Mouse (Mus musculus) cerebellum, adult 18-20 months (tissue): Measurements from ENCODE around the gene Abca1.

Source experiments
- DNase-seq, 2 experiments: peaks; one replicate each; pipeline ENCODE4 v3.0.0; 2021

The Abca1 gene

DNA sequence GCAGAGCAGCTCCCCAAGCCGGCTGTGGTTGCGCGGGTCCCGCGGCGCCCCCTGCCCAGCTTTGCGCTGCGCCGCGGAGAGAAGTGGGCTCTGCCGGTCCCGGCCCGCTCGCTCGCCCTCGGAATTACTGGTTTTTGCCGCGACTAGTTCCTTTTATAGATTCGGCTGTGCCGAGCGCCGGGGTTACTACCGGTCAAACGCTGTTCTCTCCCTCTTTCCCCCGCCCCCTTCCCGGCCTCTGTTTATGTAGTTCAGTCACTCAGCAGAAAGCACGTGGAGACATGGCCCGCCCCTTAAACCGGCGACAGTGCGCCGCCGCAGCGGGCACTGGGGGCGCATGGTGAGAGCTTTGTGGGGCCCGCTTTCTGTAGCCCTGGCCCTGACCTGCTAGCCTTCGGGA, at the start of gene Abca1:
Gene Abca1, minus strand, starts transcription at position 129 of the 400 bp plus-strand sequence.
- peak; percentile 77 to 87 for DNase-seq

DNA sequence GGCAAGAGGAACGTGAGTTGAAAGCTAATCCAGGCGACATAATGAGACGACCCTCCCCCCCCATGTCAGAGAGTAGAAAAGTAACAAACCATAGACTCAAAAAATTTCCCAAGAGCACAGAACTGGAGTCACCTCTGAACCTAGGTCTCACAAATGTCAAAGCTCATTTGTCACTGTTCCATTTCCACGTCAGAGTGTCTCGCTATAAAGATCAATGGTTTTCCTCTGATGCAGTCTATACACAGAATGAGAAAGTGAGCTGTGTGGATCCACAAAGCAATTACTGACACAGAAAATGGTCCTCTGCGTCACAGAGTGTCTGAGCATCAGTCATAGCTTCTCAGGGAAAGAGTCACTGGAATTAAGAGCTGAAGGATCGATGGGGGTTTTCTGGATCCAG, 44.8 kb upstream of the Abca1 start:
- no peak for DNase-seq

DNA sequence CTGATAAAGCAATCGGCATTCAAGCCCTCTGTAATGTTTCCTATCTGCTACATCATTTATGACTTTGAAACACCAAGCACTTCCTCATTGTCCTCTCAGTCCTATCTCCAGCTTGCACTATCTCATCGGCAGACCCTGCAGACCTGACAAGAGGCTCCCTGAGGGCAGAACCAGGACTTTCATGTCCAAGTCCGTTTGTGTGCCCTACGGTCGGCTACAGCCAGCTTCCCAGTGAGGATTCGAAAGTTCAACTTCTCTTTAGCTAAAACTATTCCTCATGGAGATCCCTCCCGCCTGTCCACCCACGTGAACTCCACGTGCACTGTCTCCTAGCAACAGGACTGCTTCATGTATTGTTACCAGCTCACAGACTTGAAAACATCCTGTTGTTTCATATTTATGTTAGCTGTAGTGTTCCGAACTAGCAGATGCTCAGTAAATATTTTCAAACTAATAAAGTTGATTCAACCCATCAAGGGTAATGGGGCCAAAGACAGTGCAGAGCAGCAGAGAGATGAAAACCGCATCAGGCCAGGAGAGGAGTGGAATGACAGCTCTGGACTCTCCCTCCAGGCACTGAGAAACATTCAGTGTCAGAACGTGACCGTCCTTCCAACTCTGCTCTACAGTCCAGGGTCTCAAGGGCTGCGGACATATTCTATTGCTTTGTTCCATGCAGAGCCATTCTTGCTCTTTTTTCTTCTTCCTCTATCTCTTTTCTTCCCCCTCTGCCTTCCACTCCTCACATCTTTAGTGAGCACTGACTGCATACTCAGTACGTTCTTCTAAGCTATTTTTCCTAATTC, 44.1 kb upstream of the Abca1 start:
- DNase-seq: no peak

DNA sequence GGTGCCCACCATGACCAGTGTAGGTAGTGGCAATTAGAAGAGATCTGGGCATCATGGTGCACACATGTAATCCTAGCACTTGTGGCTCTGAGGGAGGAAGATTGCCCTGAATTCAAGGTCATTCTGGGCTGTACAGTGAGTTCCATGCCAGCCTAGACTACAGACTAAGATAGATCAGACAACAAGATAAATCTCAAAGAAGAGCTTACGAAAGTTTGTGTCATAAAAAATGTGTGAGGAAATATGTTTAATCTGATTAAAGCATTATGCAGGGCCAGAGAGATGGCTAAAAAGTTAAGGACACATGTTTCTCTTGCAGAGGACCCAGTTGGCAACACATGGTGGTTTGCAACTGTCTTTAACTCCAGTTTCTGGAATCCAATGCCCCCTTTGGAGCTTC, 40.6 kb upstream of the Abca1 start:
- no peak for DNase-seq

DNA sequence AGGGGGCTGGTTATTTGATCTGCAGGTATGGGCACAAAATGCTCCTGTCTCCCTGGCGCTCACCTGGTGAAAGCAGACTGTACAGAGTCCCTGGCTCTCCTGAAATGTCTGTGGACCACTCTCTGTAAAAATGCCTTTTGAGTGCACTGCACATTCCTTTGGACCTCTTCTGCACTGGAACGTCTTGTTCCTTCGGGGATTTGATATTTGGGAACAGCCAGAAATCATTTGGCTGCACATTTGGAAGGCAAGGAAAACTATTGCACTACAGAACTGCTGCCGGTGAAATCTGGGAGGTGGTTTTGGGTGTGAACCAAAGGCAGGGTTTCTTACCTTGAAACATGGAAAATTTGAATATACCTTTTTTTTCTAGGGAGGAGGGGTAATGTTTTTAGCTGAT, 38.1 kb upstream of the Abca1 start:
- DNase-seq: no peak

DNA sequence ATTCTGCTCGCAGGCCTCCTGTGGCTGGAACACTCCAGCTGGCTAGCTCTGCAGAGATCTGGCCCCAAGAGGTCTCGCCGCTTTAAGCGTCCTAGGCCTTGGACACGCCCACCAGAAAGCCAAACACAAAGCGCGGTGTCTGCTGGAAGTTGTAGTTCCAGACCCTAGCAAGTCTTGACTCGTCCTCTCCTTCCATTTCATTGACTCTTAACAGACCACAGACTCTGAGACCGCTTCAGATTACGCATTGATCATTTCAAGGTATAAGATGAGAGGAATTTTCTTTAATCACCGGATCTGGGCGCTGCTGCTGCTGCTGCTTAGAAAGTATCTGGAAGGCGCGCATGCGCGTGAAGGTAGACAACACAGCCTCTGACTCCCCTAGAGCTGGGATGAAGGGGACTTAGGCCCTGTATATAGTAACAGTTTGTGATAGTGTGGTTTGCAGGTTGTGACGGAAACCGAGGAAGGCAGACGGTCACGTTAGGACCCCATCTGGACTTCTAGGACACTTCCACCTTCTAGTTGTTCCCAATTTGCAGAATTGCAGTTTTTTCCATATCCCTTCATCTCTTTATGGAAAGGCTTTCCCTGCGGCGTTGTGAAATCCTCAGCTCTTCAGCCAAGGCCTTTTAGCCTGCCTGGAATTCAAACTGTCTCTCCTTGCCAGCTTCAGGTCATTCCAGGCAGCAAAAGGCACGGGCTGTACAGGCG, 36.5 kb upstream of the Abca1 start:
- peak; percentile 89 to 96 for DNase-seq

DNA sequence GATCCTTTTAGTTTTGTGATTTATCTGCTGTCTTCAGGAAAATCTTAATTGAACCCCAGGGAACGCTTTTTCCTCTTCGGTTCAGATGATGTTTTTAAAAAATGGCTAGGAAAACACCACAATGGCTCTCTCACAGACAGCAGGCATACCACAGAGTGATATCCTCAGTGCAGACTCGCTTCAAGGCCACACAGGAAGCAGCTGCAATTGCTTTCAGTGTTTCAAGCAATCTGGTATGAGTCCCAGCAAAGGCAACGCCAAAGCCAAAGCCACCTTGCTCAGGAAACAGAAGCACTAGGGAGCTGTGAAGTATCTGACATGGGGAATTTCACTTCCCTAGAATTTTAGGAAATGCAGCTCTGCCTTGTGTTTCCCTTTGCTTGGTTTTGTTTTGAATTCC, 27.4 kb upstream of the Abca1 start:
- no peak for DNase-seq

DNA sequence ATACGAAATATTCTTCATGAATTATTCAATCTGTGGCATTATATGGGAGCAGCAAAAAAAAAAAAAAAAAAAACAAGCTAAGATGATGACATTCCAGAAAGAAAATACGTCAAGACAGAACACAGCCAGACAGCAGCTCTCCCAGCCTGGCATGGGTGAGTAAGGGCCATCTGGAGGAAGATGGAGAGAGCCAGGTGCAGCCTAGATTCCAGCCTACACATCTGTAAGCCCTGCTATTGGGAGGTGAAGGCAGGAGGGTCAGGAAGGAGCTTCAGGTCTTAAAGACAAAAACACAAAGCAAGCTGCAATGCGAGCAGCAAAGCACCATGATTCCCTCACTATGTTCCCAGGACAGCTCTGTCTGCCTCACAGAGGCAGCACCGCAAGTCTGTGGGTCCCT, 26.9 kb upstream of the Abca1 start:
- no peak for DNase-seq

DNA sequence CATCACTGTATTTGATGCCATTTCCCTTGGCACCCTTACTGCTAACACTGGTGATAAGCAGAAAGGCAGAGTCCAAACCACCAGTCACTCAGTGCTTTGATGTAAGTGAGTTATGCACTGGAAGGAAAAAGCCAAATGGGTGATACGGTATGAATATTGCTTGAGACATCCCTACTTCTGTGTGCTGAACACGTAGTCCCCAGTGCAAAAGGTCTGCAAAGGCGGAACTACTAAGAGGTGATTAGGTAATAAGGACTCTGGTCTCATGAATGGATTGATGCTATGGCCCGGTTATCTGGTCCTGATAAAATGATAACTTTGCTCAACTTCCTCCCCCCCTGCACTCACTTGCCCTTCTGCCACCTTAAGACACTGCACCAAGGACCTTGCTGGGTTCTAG, 26.4 kb upstream of the Abca1 start:
- no peak for DNase-seq

DNA sequence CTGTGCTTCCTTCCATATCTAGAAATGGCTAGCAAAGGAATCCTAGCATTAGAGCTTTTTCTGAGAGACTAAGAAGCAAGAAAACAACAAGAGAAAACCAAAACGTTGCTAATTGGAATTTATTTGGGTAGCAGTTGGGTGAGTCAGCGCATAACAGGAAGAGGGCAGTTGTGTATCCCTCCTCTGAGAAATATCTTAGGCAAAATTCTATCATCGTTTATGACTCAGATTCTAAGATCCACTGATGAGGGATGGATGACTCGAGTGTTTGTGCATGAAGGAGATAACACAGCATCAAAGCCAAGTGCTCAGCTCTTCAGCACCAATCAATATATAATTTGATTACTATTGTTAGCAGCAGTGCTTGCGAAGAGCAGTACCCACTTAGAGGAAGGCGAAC, 21.8 kb upstream of the Abca1 start:
- DNase-seq: no peak

DNA sequence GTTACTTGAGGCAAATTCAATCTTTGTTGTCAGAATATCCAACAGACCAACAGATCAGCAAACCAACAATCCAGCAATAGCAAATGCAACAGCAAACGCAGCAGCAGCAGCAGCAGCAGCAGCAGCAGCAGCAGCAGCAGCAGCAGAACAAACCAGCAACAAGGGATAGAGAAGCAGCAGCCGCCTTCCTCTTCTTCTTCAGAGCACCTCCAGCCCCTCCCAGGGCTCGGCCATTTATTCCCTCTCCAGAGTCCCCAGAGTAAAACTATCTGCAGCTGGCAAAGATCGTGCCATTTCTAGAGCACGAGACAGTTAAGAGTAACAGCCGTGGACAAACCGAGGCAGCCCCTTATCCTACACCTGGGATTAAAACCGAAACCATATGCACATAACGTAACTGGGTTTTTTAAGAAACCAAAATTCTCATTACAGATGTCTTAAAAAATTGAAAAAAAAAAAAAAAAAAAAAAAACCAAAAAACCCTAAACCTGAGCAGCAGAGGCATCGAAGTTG, 19.7 kb upstream of the Abca1 start:
- no peak for DNase-seq

DNA sequence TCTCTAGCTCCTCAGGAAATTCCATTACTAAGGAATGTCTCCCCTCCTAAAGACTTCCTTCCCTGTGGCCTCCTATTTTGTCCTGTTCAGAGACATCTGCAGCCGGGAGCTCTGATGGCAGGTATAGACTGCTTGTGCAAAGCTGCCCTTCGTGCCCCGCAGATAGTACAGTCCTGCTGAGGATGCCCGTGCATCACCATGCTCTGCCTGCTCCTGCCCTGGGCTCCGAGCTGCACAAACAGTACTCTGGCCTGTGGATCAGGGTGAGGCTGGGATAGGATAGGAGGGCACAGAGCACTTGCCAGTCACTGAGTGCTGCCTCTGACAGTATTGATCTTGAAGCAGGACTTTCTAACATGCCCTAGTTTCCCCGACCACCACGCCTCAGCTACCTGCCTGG, 18.8 kb upstream of the Abca1 start:
- no peak for DNase-seq

DNA sequence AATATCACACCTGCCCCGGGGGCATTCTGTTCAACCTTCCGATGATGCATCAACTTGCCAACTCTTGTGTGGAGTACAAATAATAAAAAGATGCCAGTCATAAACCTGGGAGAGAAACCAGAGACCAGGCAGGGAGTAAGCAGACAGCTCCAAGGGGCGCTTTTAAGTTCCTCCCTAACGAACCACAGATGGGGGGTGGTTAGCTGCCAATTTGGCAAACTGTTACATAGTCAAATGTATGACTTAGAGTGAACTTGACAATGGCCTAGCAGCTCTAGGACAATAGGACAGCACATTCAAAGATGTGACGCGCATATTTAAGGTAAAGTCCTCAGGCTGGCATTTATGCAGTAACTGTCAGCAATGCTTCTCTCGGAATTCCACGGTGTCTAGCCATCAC, 18.0 kb upstream of the Abca1 start:
- no peak for DNase-seq

DNA sequence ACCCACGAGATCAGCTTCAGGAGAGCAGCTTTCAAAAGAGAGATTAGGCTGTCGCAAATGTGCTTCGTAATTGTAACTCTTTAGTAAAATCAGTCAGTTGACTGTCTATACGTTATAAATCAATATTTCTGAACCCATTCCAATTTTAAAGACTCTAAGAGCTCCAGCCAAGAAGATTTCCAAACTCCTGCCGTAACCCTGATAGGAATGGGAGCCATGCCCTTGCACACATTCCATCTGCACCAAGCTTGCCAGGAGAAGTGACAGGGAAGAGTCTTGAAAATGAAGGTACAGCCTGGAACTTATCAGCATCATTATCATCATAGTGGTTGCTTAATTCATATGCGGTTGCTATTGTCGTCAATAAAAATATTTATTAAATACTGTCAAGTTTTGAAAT, 15.2 kb upstream of the Abca1 start:
- no peak for DNase-seq

DNA sequence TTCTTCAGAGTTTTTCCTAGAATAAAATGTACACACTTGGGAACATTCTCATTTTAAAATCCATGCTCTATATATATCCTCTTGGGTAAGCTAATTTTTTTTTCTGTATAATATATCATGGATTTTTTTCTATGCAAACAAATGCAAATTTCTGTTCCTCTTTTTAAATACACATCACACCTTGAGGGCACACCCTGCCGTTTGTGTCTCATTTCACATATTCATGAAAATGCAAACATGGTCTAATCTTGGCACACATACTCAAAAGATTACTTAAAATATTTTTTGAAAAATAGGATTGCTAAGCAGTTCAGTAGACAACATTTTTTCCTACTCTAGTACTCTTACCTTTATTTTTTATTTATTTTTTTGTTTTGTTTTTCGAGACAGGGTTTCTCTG, 10.7 kb upstream of the Abca1 start:
- DNase-seq: no peak

DNA sequence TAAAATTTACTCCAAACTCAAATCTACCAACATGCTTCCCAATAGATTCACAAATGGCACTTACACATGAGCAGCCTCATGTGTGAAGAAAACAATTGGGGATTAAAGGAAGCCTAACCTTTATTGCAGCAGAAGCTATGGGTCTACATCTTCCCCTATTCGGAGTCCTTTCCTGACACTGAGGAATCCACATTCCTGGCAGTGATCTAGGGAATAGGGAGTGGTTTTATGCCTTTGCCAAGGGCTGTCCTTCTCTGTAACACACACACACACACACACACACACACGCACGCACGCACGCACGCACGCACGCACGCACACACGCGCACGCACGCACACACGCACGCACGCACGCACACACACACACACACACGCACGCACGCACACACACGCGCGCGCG, 5.5 kb upstream of the Abca1 start:
- no peak for DNase-seq

DNA sequence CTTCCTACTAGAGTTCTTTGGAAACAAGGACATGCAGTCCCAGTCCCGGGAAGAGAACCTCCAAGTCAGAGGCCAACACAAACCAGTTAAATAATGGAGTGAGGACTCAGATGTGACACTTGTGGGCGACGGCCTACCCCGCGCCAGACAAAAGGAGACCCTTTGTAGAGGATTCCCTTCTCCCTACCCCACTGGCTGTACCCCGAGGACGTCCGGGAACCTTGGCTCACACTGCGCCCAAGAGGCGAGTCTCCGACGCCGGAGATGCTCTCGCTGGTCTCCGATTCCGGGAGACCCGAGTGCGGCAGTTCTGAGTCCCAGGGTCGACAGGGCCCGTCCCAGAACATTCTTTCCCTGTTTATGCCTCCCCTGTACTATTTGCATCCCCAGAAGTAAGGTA, 519 bp downstream of the Abca1 start:
- DNase-seq: peak in 1 of 2 experiments; percentile 36

DNA sequence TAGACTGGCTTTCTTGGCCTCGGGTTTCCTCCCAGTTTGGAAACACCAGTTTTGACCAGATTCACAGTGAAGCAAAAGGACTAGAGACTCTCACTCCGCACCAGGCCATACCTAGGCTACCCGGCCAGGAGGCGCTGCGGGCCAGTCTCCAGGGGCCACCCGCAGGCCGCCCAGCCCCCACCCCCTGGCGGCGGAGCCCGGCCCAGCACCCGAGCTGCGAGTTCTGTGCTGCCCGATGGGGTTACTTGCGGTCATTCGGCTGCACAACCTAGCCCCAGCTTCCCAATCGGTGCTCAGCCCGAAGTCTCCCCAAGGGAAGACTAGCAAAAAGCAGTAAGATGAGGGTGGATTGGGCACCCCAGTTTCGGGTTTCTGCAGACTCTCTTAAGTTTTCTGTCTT, 1.1 kb downstream of the Abca1 start:
- DNase-seq: peak; percentile 56 to 74

DNA sequence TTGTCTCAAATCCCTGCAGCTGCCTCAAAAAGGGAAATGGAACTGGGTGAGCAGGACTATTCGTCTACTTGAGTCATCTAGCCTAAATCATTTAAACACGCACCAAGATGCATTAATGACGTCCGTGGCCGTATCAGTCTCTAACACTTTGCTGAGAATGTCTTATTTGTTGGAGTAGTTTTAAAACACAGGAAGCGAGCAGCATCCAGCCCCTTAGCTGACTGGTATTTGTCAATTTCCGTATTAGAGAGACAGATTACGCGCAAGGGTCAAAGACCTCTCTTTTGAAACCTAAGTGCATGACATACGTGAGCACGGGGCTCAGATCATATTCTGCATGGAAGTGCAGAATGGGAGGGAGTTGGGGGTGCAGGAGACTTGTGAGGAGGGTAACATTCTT, 4.2 kb downstream of the Abca1 start:
- DNase-seq: no peak

DNA sequence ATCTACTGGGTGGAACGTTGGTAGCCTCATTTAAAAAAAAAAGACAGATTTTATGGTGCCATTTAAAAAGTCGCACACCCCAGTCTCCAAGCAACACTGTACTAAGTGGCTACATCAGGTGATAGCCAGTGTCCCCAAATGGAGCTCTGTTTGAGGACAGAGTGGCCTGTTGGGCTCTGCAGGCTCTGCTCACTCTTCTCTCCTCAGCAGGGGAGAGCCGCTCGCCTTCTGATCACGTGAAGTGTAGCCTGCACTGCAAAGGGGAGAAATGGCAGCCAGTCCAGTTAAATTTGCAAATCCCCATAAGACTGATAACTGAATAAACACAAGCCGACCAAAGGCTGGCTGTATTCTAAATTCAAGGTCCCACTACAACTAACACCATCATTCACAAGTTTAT, 6.0 kb downstream of the Abca1 start:
- no peak for DNase-seq

DNA sequence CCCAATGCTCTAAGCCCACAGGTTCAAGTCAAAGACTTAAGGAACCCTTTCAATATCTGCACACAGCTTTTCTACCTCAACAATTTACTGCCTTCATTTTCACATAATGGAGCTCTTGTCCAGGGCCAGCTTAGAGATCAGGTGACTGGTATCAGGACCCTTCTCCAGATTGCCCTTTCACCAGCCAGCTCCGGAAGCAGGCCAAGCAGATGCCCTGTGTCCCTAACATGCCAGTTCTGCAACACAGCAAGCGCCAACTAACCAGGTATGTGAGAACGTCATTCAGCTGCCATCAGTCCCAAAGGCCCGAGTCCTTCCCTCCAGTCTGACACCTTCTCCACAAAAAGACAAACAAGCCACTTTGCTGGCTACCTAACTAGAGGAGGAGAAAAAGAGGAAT, 6.6 kb downstream of the Abca1 start:
- no peak for DNase-seq

DNA sequence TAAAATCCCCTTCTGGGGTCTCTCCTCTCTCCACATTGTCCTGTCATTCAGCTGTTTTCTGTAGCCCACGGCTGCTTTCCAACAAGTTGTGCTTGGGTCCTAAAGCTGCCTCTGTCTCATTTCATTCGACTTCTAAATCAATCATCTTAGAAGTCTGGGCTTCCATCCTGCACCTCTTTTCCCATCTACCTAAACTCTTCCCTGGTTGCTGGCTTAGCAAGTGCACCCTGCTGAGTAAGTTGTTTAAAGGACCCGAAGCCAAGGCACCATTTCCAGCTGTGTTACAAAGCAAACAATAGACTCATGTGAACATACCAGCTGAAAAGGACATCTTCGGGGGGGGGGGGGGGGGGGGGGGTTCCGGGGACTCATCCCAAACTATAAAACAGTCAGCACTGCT, 7.0 kb downstream of the Abca1 start:
- DNase-seq: no peak

DNA sequence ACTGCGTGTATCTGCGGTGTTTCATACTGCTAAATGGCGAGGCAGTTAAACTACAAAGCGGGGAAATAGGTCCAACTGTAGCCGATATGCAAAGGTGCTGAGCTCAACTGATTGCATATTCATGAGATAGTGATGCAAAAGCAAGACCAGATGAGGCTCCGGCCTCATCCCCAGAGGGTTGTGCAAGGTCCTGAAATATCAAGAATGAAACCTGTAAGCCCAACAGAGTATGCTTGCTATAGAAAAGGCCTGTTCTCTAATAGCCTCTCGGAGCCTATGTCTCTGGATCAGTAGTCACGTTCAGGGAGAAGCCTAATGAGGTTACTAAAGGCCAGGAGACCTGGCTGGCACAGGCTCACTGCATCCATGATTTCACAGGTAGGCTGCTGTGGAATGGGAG, 9.2 kb downstream of the Abca1 start:
- DNase-seq: no peak

DNA sequence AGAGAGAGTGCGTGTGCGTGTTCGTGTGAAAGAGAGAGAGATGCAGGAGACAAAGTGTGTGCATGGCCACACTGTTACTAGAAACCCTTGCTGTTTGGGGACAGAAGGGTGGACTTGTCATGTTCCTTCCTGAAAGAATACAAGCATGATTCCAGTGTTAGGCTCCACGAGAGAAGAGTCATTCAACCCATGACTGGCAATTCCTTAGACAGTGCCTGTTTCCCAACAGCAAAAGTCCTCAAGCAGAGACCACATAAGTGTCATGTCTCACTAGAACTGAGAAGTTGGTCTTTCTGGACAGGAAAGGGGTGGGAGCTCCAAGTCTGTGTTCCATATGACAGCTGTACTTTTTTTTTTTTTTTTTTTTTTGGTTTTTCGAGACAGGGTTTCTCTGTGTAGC, 10.1 kb downstream of the Abca1 start:
- no peak for DNase-seq

DNA sequence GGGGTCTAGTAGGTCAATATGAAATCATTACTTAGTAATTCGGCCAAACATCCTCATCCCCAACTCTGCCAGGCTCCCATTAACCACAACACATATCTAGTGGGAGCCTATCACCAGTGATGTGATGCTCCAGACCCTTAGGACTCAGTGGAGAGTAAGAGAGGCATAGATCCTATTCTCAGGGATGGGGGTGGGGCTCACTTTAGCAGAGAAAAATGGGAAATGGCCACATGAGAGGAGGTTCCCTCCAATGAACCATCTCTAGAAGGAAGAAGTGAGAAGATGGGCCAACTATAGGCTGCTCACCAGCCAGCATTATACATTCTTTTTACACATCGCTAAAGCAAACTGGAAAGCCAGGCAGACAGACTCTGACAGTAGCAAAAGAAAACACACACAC, 10.9 kb downstream of the Abca1 start:
- no peak for DNase-seq
